Mouse (Mus musculus): ENCODE data around the gene Kif14. TPM values are rescaled to one million over a fixed set of nuclear protein-coding genes. Genes with fewer than 3 reads are reported as not detected.
"Not testable (repeated sequence)": the region's sequence is repeated elsewhere in the genome, so short reads cannot be mapped to it uniquely, and the experiment has no call there.

The Kif14 gene
- polyA plus RNA-seq, 1 experiment from 2014 or later = 5.4 TPM

- WGBS = 45% methylated on average over 7 of the region's 7 CpGs
- no peaks in the 10 kb centered on the region for H3K9me3 ChIP-seq
- no peak overlapping the region for H3K27ac ChIP-seq
- no peak overlapping the region for H3K4me3 ChIP-seq
- no peaks in the 10 kb centered on the region for H3K36me3 ChIP-seq
- peaks cover 26% of the 10 kb centered on the region for H3K4me1 ChIP-seq
- no peak for DNase-seq (ENCODE audit: low spot score)
- no peaks in the 10 kb centered on the region for H3K27me3 ChIP-seq (ENCODE audit: insufficient read depth, poor library complexity, severe bottlenecking)
Measured at GRCm38 (mm10) chr1:136543920-136544319, 77.8 kb downstream of the Kif14 start.

GRCm38 (mm10) chr1:136547068-136547467 lies 80.9 kb downstream of the Kif14 start:
- H3K4me1 ChIP-seq = peaks cover 5% of the 10 kb centered on the region
- H3K27me3 ChIP-seq (ENCODE audit: insufficient read depth, poor library complexity, severe bottlenecking) = no peaks in the 10 kb centered on the region
- H3K4me3 ChIP-seq = no peak overlapping the region
- 83% methylated on average over 2 of the region's 2 CpGs for WGBS
- H3K9me3 ChIP-seq = no peaks in the 10 kb centered on the region
- no peaks in the 10 kb centered on the region for H3K36me3 ChIP-seq
- H3K27ac ChIP-seq = no peak overlapping the region
- no peak for DNase-seq (ENCODE audit: low spot score)

DNA sequence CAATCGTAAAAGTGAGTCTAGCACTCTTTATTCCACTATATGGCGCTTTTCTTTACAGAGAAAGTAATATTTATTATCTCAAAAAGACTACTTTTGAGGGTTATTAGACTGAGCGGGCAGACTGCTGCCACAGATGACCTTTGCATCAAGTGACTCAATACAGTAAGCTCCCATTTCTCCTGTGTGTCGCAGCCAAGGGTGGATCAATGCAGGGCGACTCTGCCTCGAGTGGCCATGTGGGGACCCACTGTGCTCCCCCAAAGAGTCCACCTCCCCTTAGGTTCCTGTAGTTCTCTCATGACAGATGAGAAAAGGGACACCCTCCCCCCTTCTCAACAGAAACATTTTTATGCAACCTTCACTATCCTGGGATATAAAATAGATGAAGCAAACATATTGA lies 84.1 kb downstream of the Kif14 start:
- no peaks in the 10 kb centered on the region for H3K27me3 ChIP-seq (ENCODE audit: insufficient read depth, poor library complexity, severe bottlenecking)
- no peaks in the 10 kb centered on the region for H3K9me3 ChIP-seq
- 90% methylated on average over 6 of the region's 6 CpGs for WGBS
- no peaks in the 10 kb centered on the region for H3K4me1 ChIP-seq
- no peaks in the 10 kb centered on the region for H3K36me3 ChIP-seq
- H3K27ac ChIP-seq = no peak overlapping the region
- DNase-seq (ENCODE audit: low spot score) = no peak
- H3K4me3 ChIP-seq = no peak overlapping the region

GRCm38 (mm10) chr1:136550851-136551540 lies 84.9 kb downstream of the Kif14 start:
- H3K36me3 ChIP-seq = no peaks in the 10 kb centered on the region
- no peak overlapping the region for H3K4me3 ChIP-seq
- 31% methylated on average over 16 of the region's 16 CpGs for WGBS
- H3K9me3 ChIP-seq = no peaks in the 10 kb centered on the region
- no peak for DNase-seq (ENCODE audit: low spot score)
- peaks cover 4% of the 10 kb centered on the region; the same call in 1 of the 2 replicates for H3K4me1 ChIP-seq
- H3K27me3 ChIP-seq (ENCODE audit: insufficient read depth, poor library complexity, severe bottlenecking) = no peaks in the 10 kb centered on the region
- H3K27ac ChIP-seq = no peak overlapping the region

DNA sequence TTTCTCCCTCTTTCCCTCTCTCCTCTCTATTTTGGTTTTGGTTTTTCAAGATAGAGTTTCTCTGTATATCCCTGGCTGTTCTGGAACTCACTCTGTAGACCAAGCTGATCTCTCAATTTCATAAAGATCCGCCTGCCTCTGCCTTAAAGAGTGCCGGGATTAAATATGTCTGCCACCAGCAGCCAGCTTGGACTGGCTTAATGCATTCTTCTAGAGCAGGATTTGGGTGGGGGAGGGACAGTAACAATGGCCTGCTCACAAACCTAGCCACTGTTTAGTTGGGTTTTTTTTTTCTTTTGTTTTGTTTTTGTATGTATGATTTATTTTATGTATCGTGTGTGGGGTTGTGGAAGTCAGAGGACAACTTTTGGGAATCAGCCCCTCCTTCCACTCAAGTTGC lies 88.5 kb downstream of the Kif14 start:
- no peak overlapping the region for H3K27ac ChIP-seq

GRCm38 (mm10) chr1:136555892-136556291 lies 89.7 kb downstream of the Kif14 start:
- peaks cover 14% of the 10 kb centered on the region for H3K4me1 ChIP-seq
- H3K9me3 ChIP-seq = no peaks in the 10 kb centered on the region
- H3K27ac ChIP-seq = no peak overlapping the region; the same call in 1 of the 2 replicates
- no peaks in the 10 kb centered on the region for H3K36me3 ChIP-seq
- no peak for DNase-seq (ENCODE audit: low spot score)
- 32% methylated on average over 7 of the region's 7 CpGs for WGBS
- H3K4me3 ChIP-seq = no peak overlapping the region
- no peaks in the 10 kb centered on the region for H3K27me3 ChIP-seq (ENCODE audit: insufficient read depth, poor library complexity, severe bottlenecking)

More for the DNA sequence above, 88.5 kb downstream of the Kif14 start:
- H3K36me3 ChIP-seq = no peaks in the 10 kb centered on the region
- H3K27me3 ChIP-seq (ENCODE audit: insufficient read depth, poor library complexity, severe bottlenecking) = no peaks in the 10 kb centered on the region
- no peak overlapping the region for H3K4me3 ChIP-seq
- 93% methylated on average over 3 of the region's 3 CpGs for WGBS
- DNase-seq (ENCODE audit: low spot score) = no peak
- peaks cover 12% of the 10 kb centered on the region for H3K4me1 ChIP-seq
- no peaks in the 10 kb centered on the region for H3K9me3 ChIP-seq

GRCm38 (mm10) chr1:136556643-136557042 lies 90.5 kb downstream of the Kif14 start:
- not testable (repeated sequence) for H3K27me3 ChIP-seq (ENCODE audit: insufficient read depth, poor library complexity, severe bottlenecking); H3K9me3 ChIP-seq; H3K4me3 ChIP-seq; H3K27ac ChIP-seq; H3K36me3 ChIP-seq; DNase-seq (ENCODE audit: low spot score)
- 92% methylated on average over 2 of the region's 2 CpGs for WGBS
- peaks cover 17% of the 10 kb centered on the region for H3K4me1 ChIP-seq

DNA sequence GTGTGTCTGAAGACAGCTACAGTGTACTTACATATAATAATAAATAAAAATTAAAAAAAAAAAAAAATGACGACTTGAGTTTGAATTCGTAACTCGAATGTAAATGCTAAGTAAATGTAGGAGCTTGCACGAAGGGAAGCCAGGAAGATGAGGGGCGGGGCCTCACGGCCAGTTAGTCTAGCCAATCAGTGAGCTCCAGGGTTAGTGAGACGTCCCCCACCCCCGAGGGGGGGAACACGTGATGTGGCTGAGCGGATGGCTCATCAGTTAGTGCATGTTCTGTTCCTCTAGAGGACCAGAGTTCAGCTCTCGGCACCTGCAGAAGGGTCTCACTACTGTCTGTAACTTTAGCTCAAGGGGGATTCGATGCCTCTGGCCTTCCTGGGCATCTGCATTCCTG lies 91.3 kb downstream of the Kif14 start:
- H3K27ac ChIP-seq = no peak overlapping the region
- peaks cover 25% of the 10 kb centered on the region for H3K4me1 ChIP-seq
- no peaks in the 10 kb centered on the region for H3K27me3 ChIP-seq (ENCODE audit: insufficient read depth, poor library complexity, severe bottlenecking)
- no peak for DNase-seq (ENCODE audit: low spot score)
- H3K36me3 ChIP-seq = no peaks in the 10 kb centered on the region
- H3K9me3 ChIP-seq = no peaks in the 10 kb centered on the region
- no peak overlapping the region for H3K4me3 ChIP-seq
- 86% methylated on average over 12 of the region's 12 CpGs for WGBS

GRCm38 (mm10) chr1:136558762-136559161 lies 92.6 kb downstream of the Kif14 start:
- DNase-seq (ENCODE audit: low spot score) = no peak
- WGBS = 83% methylated on average over 5 of the region's 5 CpGs

GRCm38 (mm10) chr1:136559284-136559683 lies 93.1 kb downstream of the Kif14 start:
- peaks cover 34% of the 10 kb centered on the region for H3K4me1 ChIP-seq
- no peaks in the 10 kb centered on the region for H3K36me3 ChIP-seq
- WGBS = 61% methylated on average over 5 of the region's 5 CpGs
- no peak overlapping the region for H3K4me3 ChIP-seq
- H3K9me3 ChIP-seq = no peaks in the 10 kb centered on the region
- H3K27me3 ChIP-seq (ENCODE audit: insufficient read depth, poor library complexity, severe bottlenecking) = no peaks in the 10 kb centered on the region
- no peak for DNase-seq (ENCODE audit: low spot score)
- no peak overlapping the region for H3K27ac ChIP-seq

More at GRCm38 (mm10) chr1:136558762-136559161, 92.6 kb downstream of the Kif14 start:
- no peaks in the 10 kb centered on the region for H3K9me3 ChIP-seq
- peaks cover 34% of the 10 kb centered on the region for H3K4me1 ChIP-seq
- H3K27ac ChIP-seq = no peak overlapping the region
- H3K36me3 ChIP-seq = no peaks in the 10 kb centered on the region
- H3K4me3 ChIP-seq = no peak overlapping the region
- H3K27me3 ChIP-seq (ENCODE audit: insufficient read depth, poor library complexity, severe bottlenecking) = no peaks in the 10 kb centered on the region

GRCm38 (mm10) chr1:136559774-136560173 lies 93.6 kb downstream of the Kif14 start:
- no peaks in the 10 kb centered on the region for H3K27me3 ChIP-seq (ENCODE audit: insufficient read depth, poor library complexity, severe bottlenecking)
- H3K9me3 ChIP-seq = no peaks in the 10 kb centered on the region
- no peak overlapping the region for H3K4me3 ChIP-seq
- DNase-seq (ENCODE audit: low spot score) = no peak
- H3K36me3 ChIP-seq = no peaks in the 10 kb centered on the region
- H3K4me1 ChIP-seq = peaks cover 34% of the 10 kb centered on the region
- 83% methylated on average over 9 of the region's 9 CpGs for WGBS
- no peak overlapping the region for H3K27ac ChIP-seq

DNA sequence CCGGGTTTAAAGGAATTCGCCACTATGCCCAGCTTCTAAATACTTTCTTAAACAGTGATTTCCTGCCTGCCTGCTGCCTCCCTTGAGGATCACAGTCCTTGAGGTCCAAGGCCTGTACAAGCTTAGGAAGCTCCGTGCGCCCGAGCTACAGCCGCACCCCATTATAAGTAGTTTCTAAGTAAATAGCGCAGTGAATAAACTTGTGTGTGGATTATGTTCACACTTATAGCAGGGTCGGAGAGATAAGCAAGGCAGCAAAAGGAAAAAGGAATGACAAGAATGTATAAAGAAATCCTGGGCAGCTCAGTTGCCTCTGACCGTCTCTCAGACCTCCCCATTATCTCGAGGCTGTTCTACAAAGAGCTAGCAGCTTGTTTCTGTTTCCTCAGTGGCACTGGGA lies 95.7 kb downstream of the Kif14 start:
- H3K4me3 ChIP-seq = 0 out of 2 replicates have a peak overlapping the region, but pooled peaks have one; percentile 27
- peaks cover 27% of the 10 kb centered on the region for H3K4me1 ChIP-seq
- no peaks in the 10 kb centered on the region for H3K36me3 ChIP-seq
- no peaks in the 10 kb centered on the region for H3K9me3 ChIP-seq
- H3K27me3 ChIP-seq (ENCODE audit: insufficient read depth, poor library complexity, severe bottlenecking) = no peaks in the 10 kb centered on the region
- WGBS = 20% methylated on average over 10 of the region's 10 CpGs
- DNase-seq (ENCODE audit: low spot score) = no peak
- peak overlapping the region; percentile 74 for H3K27ac ChIP-seq

DNA sequence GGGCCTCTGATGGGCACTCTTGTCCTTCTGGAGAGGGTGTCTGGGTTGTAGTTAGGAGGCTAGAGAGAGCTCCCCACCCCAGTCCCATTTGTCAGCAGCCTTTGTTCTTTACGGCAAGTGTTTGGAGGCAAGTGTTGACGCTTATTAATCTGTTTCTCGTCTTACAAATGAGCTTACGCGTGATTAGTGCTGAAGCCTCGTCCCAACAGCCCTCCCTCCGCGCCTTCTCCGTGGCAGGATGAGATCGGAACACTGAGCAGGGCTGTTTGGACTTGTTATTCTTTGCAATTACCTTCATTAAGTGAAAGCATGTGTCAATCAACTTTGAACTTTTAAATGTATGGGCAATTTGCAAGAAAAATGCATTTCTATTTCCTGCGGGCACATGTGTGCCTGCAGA lies 97.0 kb downstream of the Kif14 start:
- DNase-seq (ENCODE audit: low spot score) = no peak
- H3K9me3 ChIP-seq = no peaks in the 10 kb centered on the region
- peak overlapping the region; percentile 69 for H3K27ac ChIP-seq
- H3K27me3 ChIP-seq (ENCODE audit: insufficient read depth, poor library complexity, severe bottlenecking) = no peaks in the 10 kb centered on the region
- peaks cover 27% of the 10 kb centered on the region for H3K4me1 ChIP-seq
- H3K4me3 ChIP-seq = no peak overlapping the region
- no peaks in the 10 kb centered on the region for H3K36me3 ChIP-seq
- 34% methylated on average over 11 of the region's 11 CpGs for WGBS

GRCm38 (mm10) chr1:136564963-136565362 lies 98.8 kb downstream of the Kif14 start:
- no peak for DNase-seq (ENCODE audit: low spot score)
- H3K27ac ChIP-seq = no peak overlapping the region
- WGBS = 62% methylated on average over 4 of the region's 4 CpGs
- H3K9me3 ChIP-seq = no peaks in the 10 kb centered on the region
- H3K36me3 ChIP-seq = no peaks in the 10 kb centered on the region
- peaks cover 4% of the 10 kb centered on the region; the same call in 1 of the 2 replicates for H3K27me3 ChIP-seq (ENCODE audit: insufficient read depth, poor library complexity, severe bottlenecking)
- H3K4me1 ChIP-seq = peaks cover 24% of the 10 kb centered on the region
- no peak overlapping the region for H3K4me3 ChIP-seq

Data from heart, embryonic 10.5 days (tissue).